Comparison of ENCODE assay signal across 8 mouse cellular contexts in the genomic region with DNA sequence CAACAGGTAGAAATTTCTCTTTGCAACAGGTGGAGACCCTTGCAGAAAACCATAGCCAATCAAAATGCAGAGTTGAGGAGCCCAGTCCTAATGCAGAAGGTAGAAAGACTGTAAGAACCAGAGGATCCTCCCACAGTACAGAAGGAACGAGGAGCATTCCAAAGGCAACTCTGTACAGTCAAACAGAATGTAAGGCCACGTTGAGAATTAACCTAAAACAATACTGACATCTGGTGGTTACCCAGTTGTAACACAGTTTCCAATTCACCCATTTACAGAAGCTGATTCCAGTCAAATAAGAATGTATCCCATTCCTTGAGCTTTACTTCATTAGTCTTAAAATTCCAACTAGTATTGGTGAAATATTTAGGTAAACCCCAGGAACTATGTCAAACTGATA. TPM values are rescaled to one million over a fixed set of nuclear protein-coding genes. Genes with fewer than 3 reads are reported as not detected.
DNase-seq lines count a peak whose midpoint lies in the region; ATAC-seq and TF ChIP-seq lines count a peak whose summit lies in the region.

No protein-coding gene starts in this region.

- H3K27ac ChIP-seq in lung, embryonic 14.5 days (ENCODE audit: low read depth): no peak overlapping the region

- peak; percentile 76 for TF ChIP-seq CTCF in lung, embryonic 14.5 days (IDR thresholded peaks at IDR 0.05; ENCODE audit: low read depth)

- no peak overlapping the region for H3K4me3 ChIP-seq in lung, embryonic 14.5 days (ENCODE audit: low read depth, low read length)

- no peaks in the 10 kb centered on the region for H3K9me3 ChIP-seq in lung, embryonic 14.5 days (ENCODE audit: low read depth, low read length)

- peak; percentile 93 for ATAC-seq in granulocyte monocyte progenitor cell, adult 5-6 weeks (replicated peaks; ENCODE audit: poor library complexity, severe bottlenecking)
- ATAC-seq in lung, embryonic 14.5 days (ENCODE audit: insufficient read depth): peak; percentile 78; the same call in 1 of the 2 replicates
- no peak for ATAC-seq in erythroid progenitor cell, adult 5-6 weeks (replicated peaks; ENCODE audit: low FRiP score, poor library complexity, severe bottlenecking)

- H3K36me3 ChIP-seq in lung, embryonic 14.5 days (ENCODE audit: insufficient read depth): no peaks in the 10 kb centered on the region

- WGBS in lung, embryonic 14.5 days: 3% methylated on average over 2 of the region's 2 CpGs

- H3K9ac ChIP-seq in lung, embryonic 14.5 days: no peak overlapping the region

- peak; percentile 24 to 59 for DNase-seq in cerebellum, postnatal 10 days
- DNase-seq in cerebellum, adult 9-11 months: no peak
- peak; percentile 5 for DNase-seq in ovary, postnatal 14 days (ENCODE audit: low spot score)
- DNase-seq in ovary, postnatal 10 days (ENCODE audit: low spot score): no peak
- DNase-seq in lung, embryonic 14.5 days: peak; percentile 85
- peak; percentile 14 for DNase-seq in skeletal muscle tissue, adult 2 months (ENCODE audit: low read depth, low spot score)

- no peaks in the 10 kb centered on the region for H3K27me3 ChIP-seq in lung, embryonic 14.5 days (ENCODE audit: insufficient read depth, low read length)

- no peak overlapping the region for H3K4me2 ChIP-seq in lung, embryonic 14.5 days

- no peaks in the 10 kb centered on the region for H3K4me1 ChIP-seq in lung, embryonic 14.5 days (ENCODE audit: insufficient read depth)

RNA-seq across cellular contexts. Expression of a gene that starts 30.6 kb away (rescaled TPM):
- total RNA-seq in granulocyte monocyte progenitor cell, adult 5-6 weeks (2014; fragmentation: Nextera tagmentation): 1.7 and 6.1 TPM in 2 replicates
- 1.4 and 1.5 TPM in 2 replicates for total RNA-seq in granulocyte monocyte progenitor cell, adult 5-6 weeks (2017)
- polyA plus RNA-seq in lung, embryonic 14.5 days (2014; fragmentation: Nextera tagmentation; extraction: Ambion mirVana): 0.07 and 0.21 TPM in 2 replicates
- 1.1 TPM in 1 of 2 replicates, not detected in the other for total RNA-seq in erythroid progenitor cell, adult 5-6 weeks (2015; ENCODE audit: low replicate concordance)
- not detected in 2 replicates for total RNA-seq in erythroid progenitor cell, adult 5-6 weeks (2017; ENCODE audit: low replicate concordance)

RNA-seq across cellular contexts. Expression of a gene that starts 34.7 kb away (rescaled TPM):
- not detected in 2 replicates for total RNA-seq in granulocyte monocyte progenitor cell, adult 5-6 weeks (2014; fragmentation: Nextera tagmentation)
- total RNA-seq in granulocyte monocyte progenitor cell, adult 5-6 weeks (2017): 0.52 TPM in 1 of 2 replicates, not detected in the other
- not detected in 2 replicates for polyA plus RNA-seq in lung, embryonic 14.5 days (2014; fragmentation: Nextera tagmentation; extraction: Ambion mirVana)
- not detected in 2 replicates for total RNA-seq in erythroid progenitor cell, adult 5-6 weeks (2015; ENCODE audit: low replicate concordance)
- total RNA-seq in erythroid progenitor cell, adult 5-6 weeks (2017; ENCODE audit: low replicate concordance): not detected in 2 replicates

Comparison
In these comparisons a context has a peak if more than half of its experiments do, and no peak if none do; other contexts are left out.
1. DNase-seq: peak in cerebellum, postnatal 10 days (2 of 2), ovary, postnatal 14 days (single experiment), lung, embryonic 14.5 days (single experiment) and skeletal muscle tissue, adult 2 months (single experiment); none in cerebellum, adult 9-11 months (single experiment) and ovary, postnatal 10 days (single experiment).